Mouse (Mus musculus): ENCODE measurements around the gene Zfp92. TPM values are rescaled to one million over a fixed set of nuclear protein-coding genes. Genes with fewer than 3 reads are reported as not detected.

Gene Zfp92
- total and polyA plus RNA-seq, 3 experiments = 0.04 TPM; not detected in 2

GRCm38 (mm10) chrX:73476621-73477020 lies 65.7 kb downstream of the Zfp92 start:
- Histone ChIP-seq H3K4me3 (replicated peaks in 1 of 3; ENCODE audit: low read depth in 2 of 3, low read length in 2 of 3, poor library complexity in 1 of 3) (no peak overlapping the region), H3K36me3 (replicated peaks in 1 of 2; ENCODE audit: control insufficient read depth in 1 of 2, insufficient read depth in 1 of 2, low read length in 1 of 2) (no peaks in the 10 kb centered on the region), H3K9ac (ENCODE audit: insufficient read depth, low read depth) (no peak overlapping the region), H3K4me1 (ENCODE audit: control insufficient read depth in 1 of 2, insufficient read depth in 2 of 2) (peaks cover 4 to 38% of the 10 kb centered on the region in 2 experiments), H3K79me2 (replicated peaks; ENCODE audit: control insufficient read depth, extremely low read depth, insufficient read depth, poor library complexity, severe bottlenecking) (no peaks in the 10 kb centered on the region), H3K27ac (ENCODE audit: insufficient read depth, low read depth) (no peak overlapping the region), H3K27me3 (replicated peaks) (no peaks in the 10 kb centered on the region), H3K9me3 (replicated peaks; ENCODE audit: low read length) (no peaks in the 10 kb centered on the region), H3K4me2 (ENCODE audit: insufficient read depth, low read depth, poor library complexity, severe bottlenecking) (no peak overlapping the region)
- in situ Hi-C loops (cut with MboI; ENCODE audit: low pct_ligation_motif_present, low pct_unique_long_range_greater_than_20kb, low sequenced_read_pairs) (no loop called here), dilution Hi-C loops (cut with MboI; ENCODE audit: extremely low pct_ligation_motif_present, extremely low pct_unique_long_range_greater_than_20kb, low sequenced_read_pairs) (no loop called here)
- DNase-seq (ENCODE audit: extremely low read depth) = no peak
- TF ChIP-seq USF1 (IDR thresholded peaks at IDR 0.05; ENCODE audit: low read depth, low read length) = no peak

- H3K36me3 ChIP-seq (replicated peaks in 1 of 2; ENCODE audit: control insufficient read depth in 1 of 2, insufficient read depth in 1 of 2, low read length in 1 of 2) = no peaks in the 10 kb centered on the region
- H3K9me3 ChIP-seq (replicated peaks; ENCODE audit: low read length) = no peaks in the 10 kb centered on the region
- H3K4me3 ChIP-seq (replicated peaks in 1 of 3; ENCODE audit: low read depth in 2 of 3, low read length in 2 of 3, poor library complexity in 1 of 3) = no peak overlapping the region
- H3K9ac ChIP-seq (ENCODE audit: insufficient read depth, low read depth) = no peak overlapping the region
- TF ChIP-seq UBTF (IDR thresholded peaks at IDR 0.05; ENCODE audit: low read depth, low read length) (no peak), ETS1 (conservative IDR thresholded peaks at IDR 0.05; ENCODE audit: low read depth, low read length) (no peak), MXI1 (IDR thresholded peaks at IDR 0.05; ENCODE audit: low read depth, low read length) (no peak), SIN3A (IDR thresholded peaks at IDR 0.05; ENCODE audit: low read length) (no peak), PAX5 (IDR thresholded peaks at IDR 0.05; ENCODE audit: low read length) (no peak), ZKSCAN1 (IDR thresholded peaks at IDR 0.05; ENCODE audit: borderline replicate concordance, low read depth, low read length) (no peak), ELF1 (IDR thresholded peaks at IDR 0.05; ENCODE audit: low read depth, low read length) (no peak)
- in situ Hi-C loops (cut with MboI; ENCODE audit: low pct_ligation_motif_present, low pct_unique_long_range_greater_than_20kb, low sequenced_read_pairs) (no loop called here), dilution Hi-C loops (cut with MboI; ENCODE audit: extremely low pct_ligation_motif_present, extremely low pct_unique_long_range_greater_than_20kb, low sequenced_read_pairs) (no loop called here)
- H3K4me1 ChIP-seq (ENCODE audit: control insufficient read depth in 1 of 2, insufficient read depth in 2 of 2) = peaks cover 4 to 38% of the 10 kb centered on the region in 2 experiments
- H3K79me2 ChIP-seq (replicated peaks; ENCODE audit: control insufficient read depth, extremely low read depth, insufficient read depth, poor library complexity, severe bottlenecking) = no peaks in the 10 kb centered on the region
- no peaks in the 10 kb centered on the region for H3K27me3 ChIP-seq (replicated peaks)
- no peak overlapping the region for H3K27ac ChIP-seq (ENCODE audit: insufficient read depth, low read depth)
- H3K4me2 ChIP-seq (ENCODE audit: insufficient read depth, low read depth, poor library complexity, severe bottlenecking) = no peak overlapping the region
- no peak for DNase-seq (ENCODE audit: extremely low read depth)
Observed at GRCm38 (mm10) chrX:73477500-73477899, 66.6 kb downstream of the Zfp92 start.

Other genes starting within 250 kb of the Zfp92 start
- not detected in 2 replicates for gene Spin2d, start 234.1 kb upstream of the Zfp92 start, total RNA-seq (2012; rRNA removed)
- gene Spin2d, start 234.1 kb upstream of the Zfp92 start, total RNA-seq (2014; rRNA removed) = not detected in 2 replicates
- gene Spin2d, start 234.1 kb upstream of the Zfp92 start, polyA plus RNA-seq (2012; ENCODE audit: insufficient read length, low read depth) = not detected in 2 replicates
- gene Xlr3b, start 218.9 kb upstream of the Zfp92 start, total RNA-seq (2012; rRNA removed) = 3.1 and 3.4 TPM in 2 replicates
- 2.3 and 3.7 TPM in 2 replicates for gene Xlr3b, start 218.9 kb upstream of the Zfp92 start, total RNA-seq (2014; rRNA removed)
- gene Xlr3b, start 218.9 kb upstream of the Zfp92 start, polyA plus RNA-seq (2012; ENCODE audit: insufficient read length, low read depth) = 1.4 and 1.8 TPM in 2 replicates
- 29.5 and 36.0 TPM in 2 replicates for gene Xlr4b, start 196.8 kb upstream of the Zfp92 start, total RNA-seq (2012; rRNA removed)
- 107 and 126 TPM in 2 replicates for gene Xlr4b, start 196.8 kb upstream of the Zfp92 start, total RNA-seq (2014; rRNA removed)
- 65.7 and 68.6 TPM in 2 replicates for gene Xlr4b, start 196.8 kb upstream of the Zfp92 start, polyA plus RNA-seq (2012; ENCODE audit: insufficient read length, low read depth)
- 3.5 and 4.9 TPM in 2 replicates for gene F8a, start 182.8 kb upstream of the Zfp92 start, total RNA-seq (2012; rRNA removed)
- gene F8a, start 182.8 kb upstream of the Zfp92 start, total RNA-seq (2014; rRNA removed) = 3.5 and 4.9 TPM in 2 replicates
- gene F8a, start 182.8 kb upstream of the Zfp92 start, polyA plus RNA-seq (2012; ENCODE audit: insufficient read length, low read depth) = 3.7 and 5.0 TPM in 2 replicates
- gene Xlr4c, start 168.0 kb upstream of the Zfp92 start, total RNA-seq (2012; rRNA removed) = 35.6 and 38.0 TPM in 2 replicates
- gene Xlr4c, start 168.0 kb upstream of the Zfp92 start, total RNA-seq (2014; rRNA removed) = 75.0 and 97.6 TPM in 2 replicates
- 61.1 and 67.8 TPM in 2 replicates for gene Xlr4c, start 168.0 kb upstream of the Zfp92 start, polyA plus RNA-seq (2012; ENCODE audit: insufficient read length, low read depth)
- 12.7 and 12.9 TPM in 2 replicates for gene Xlr3c, start 145.7 kb upstream of the Zfp92 start, total RNA-seq (2012; rRNA removed)
- 4.5 and 6.0 TPM in 2 replicates for gene Xlr3c, start 145.7 kb upstream of the Zfp92 start, total RNA-seq (2014; rRNA removed)
- 2.3 and 3.9 TPM in 2 replicates for gene Xlr3c, start 145.7 kb upstream of the Zfp92 start, polyA plus RNA-seq (2012; ENCODE audit: insufficient read length, low read depth)
- gene Xlr5a, start 118.1 kb upstream of the Zfp92 start, total RNA-seq (2012; rRNA removed) = not detected in 2 replicates
- 0.20 TPM in 1 of 2 replicates, not detected in the other for gene Xlr5a, start 118.1 kb upstream of the Zfp92 start, total RNA-seq (2014; rRNA removed)
- gene Xlr5a, start 118.1 kb upstream of the Zfp92 start, polyA plus RNA-seq (2012; ENCODE audit: insufficient read length, low read depth) = not detected in 2 replicates
- 0.13 and 0.17 TPM in 2 replicates for gene Xlr5c, start 118.1 kb upstream of the Zfp92 start, total RNA-seq (2012; rRNA removed)
- 0.16 and 0.38 TPM in 2 replicates for gene Xlr5c, start 118.1 kb upstream of the Zfp92 start, total RNA-seq (2014; rRNA removed)
- gene Xlr5c, start 118.1 kb upstream of the Zfp92 start, polyA plus RNA-seq (2012; ENCODE audit: insufficient read length, low read depth) = 0.51 and 0.63 TPM in 2 replicates
- gene Gm45015, start 74.3 kb upstream of the Zfp92 start, total RNA-seq (2012; rRNA removed) = not detected in 2 replicates
- gene Gm45015, start 74.3 kb upstream of the Zfp92 start, total RNA-seq (2014; rRNA removed) = not detected in 2 replicates
- gene Gm45015, start 74.3 kb upstream of the Zfp92 start, polyA plus RNA-seq (2012; ENCODE audit: insufficient read length, low read depth) = not detected in 2 replicates
- gene Zfp275, start 68.5 kb upstream of the Zfp92 start, total RNA-seq (2012; rRNA removed) = 15.5 and 16.1 TPM in 2 replicates
- gene Zfp275, start 68.5 kb upstream of the Zfp92 start, total RNA-seq (2014; rRNA removed) = 19.1 and 19.9 TPM in 2 replicates
- 15.1 and 17.9 TPM in 2 replicates for gene Zfp275, start 68.5 kb upstream of the Zfp92 start, polyA plus RNA-seq (2012; ENCODE audit: insufficient read length, low read depth)
- gene Gm18336, start 12.4 kb upstream of the Zfp92 start, total RNA-seq (2012; rRNA removed) = not detected in 2 replicates
- gene Gm18336, start 12.4 kb upstream of the Zfp92 start, total RNA-seq (2014; rRNA removed) = not detected in 2 replicates
- not detected in 2 replicates for gene Gm18336, start 12.4 kb upstream of the Zfp92 start, polyA plus RNA-seq (2012; ENCODE audit: insufficient read length, low read depth)
- not detected in 2 replicates for gene Trex2, start 24.2 kb downstream of the Zfp92 start, total RNA-seq (2012; rRNA removed)
- not detected in 2 replicates for gene Trex2, start 24.2 kb downstream of the Zfp92 start, total RNA-seq (2014; rRNA removed)
- not detected in 2 replicates for gene Trex2, start 24.2 kb downstream of the Zfp92 start, polyA plus RNA-seq (2012; ENCODE audit: insufficient read length, low read depth)
- gene Haus7, start 47.9 kb downstream of the Zfp92 start, total RNA-seq (2012; rRNA removed) = 32.9 and 41.3 TPM in 2 replicates
- gene Haus7, start 47.9 kb downstream of the Zfp92 start, total RNA-seq (2014; rRNA removed) = 34.9 and 36.8 TPM in 2 replicates
- 34.2 and 41.0 TPM in 2 replicates for gene Haus7, start 47.9 kb downstream of the Zfp92 start, polyA plus RNA-seq (2012; ENCODE audit: insufficient read length, low read depth)
- gene Bgn, start 72.5 kb downstream of the Zfp92 start, total RNA-seq (2012; rRNA removed) = not detected in 2 replicates
- gene Bgn, start 72.5 kb downstream of the Zfp92 start, total RNA-seq (2014; rRNA removed) = not detected in 2 replicates
- not detected in 2 replicates for gene Bgn, start 72.5 kb downstream of the Zfp92 start, polyA plus RNA-seq (2012; ENCODE audit: insufficient read length, low read depth)
- gene Atp2b3, start 92.0 kb downstream of the Zfp92 start, total RNA-seq (2012; rRNA removed) = not detected in 2 replicates
- gene Atp2b3, start 92.0 kb downstream of the Zfp92 start, total RNA-seq (2014; rRNA removed) = not detected in 2 replicates
- not detected in 2 replicates for gene Atp2b3, start 92.0 kb downstream of the Zfp92 start, polyA plus RNA-seq (2012; ENCODE audit: insufficient read length, low read depth)
- 0.17 and 0.29 TPM in 2 replicates for gene Dusp9, start 228.3 kb downstream of the Zfp92 start, total RNA-seq (2012; rRNA removed)
- 0.09 and 0.19 TPM in 2 replicates for gene Dusp9, start 228.3 kb downstream of the Zfp92 start, total RNA-seq (2014; rRNA removed)
- 0.23 and 0.47 TPM in 2 replicates for gene Dusp9, start 228.3 kb downstream of the Zfp92 start, polyA plus RNA-seq (2012; ENCODE audit: insufficient read length, low read depth)
- not detected in 2 replicates for gene Pnck, start 249.0 kb downstream of the Zfp92 start, total RNA-seq (2012; rRNA removed)
- gene Pnck, start 249.0 kb downstream of the Zfp92 start, total RNA-seq (2014; rRNA removed) = not detected in 2 replicates
- not detected in 2 replicates for gene Pnck, start 249.0 kb downstream of the Zfp92 start, polyA plus RNA-seq (2012; ENCODE audit: insufficient read length, low read depth)